Mouse (Mus musculus) heart, adult 2 months (tissue): ENCODE data around the gene D430042O09Rik. TPM values are rescaled to one million over a fixed set of nuclear protein-coding genes. Genes with fewer than 3 reads are reported as not detected.

Experiments used
- DNase-seq, 2 experiments: peaks; one replicate each; pipeline ENCODE4 v3.0.0; 2021
- H3K27ac ChIP-seq: fragments of 200-600 bp; 2 replicates; pipeline ENCODE4 v1.8.1; 2022
- H3K27me3 ChIP-seq: fragments of 200-500 bp; 2 replicates; pipeline ENCODE4 v1.6.1; 2012; ENCODE audit warnings: mild to moderate bottlenecking, low read length, inconsistent platforms, mixed read lengths; ENCODE audit not compliant: control insufficient read depth, insufficient read depth
- H3K36me3 ChIP-seq: fragments of 200-500 bp; 2 replicates; pipeline ENCODE4 v1.6.1; 2012; ENCODE audit warnings: low read length, inconsistent platforms; ENCODE audit not compliant: control insufficient read depth, insufficient read depth
- H3K4me1 ChIP-seq: fragments of 200-500 bp; 2 replicates; pipeline ENCODE4 v1.6.1; 2011; ENCODE audit warnings: low read length; ENCODE audit not compliant: control insufficient read depth, insufficient read depth
- H3K4me3 ChIP-seq: fragments of 200-600 bp; 2 replicates; pipeline ENCODE4 v1.8.1; 2022
- H3K79me2 ChIP-seq: fragments of 200-500 bp; replicated peaks from 2 replicates; pipeline ENCODE4 v1.6.1; 2012; ENCODE audit warnings: mild to moderate bottlenecking, inconsistent platforms, low read length, moderate library complexity, mixed read lengths; ENCODE audit not compliant: control insufficient read depth, insufficient read depth
- H3K9ac ChIP-seq: fragments of 200-500 bp; 2 replicates; pipeline ENCODE4 v1.6.1; 2012; ENCODE audit warnings: low read depth, mild to moderate bottlenecking, control low read depth, inconsistent platforms, low read length, mixed read lengths
- CTCF ChIP-seq: fragments of 200-600 bp; IDR thresholded peaks from 2 replicates; pipeline ENCODE4 v1.8.1; 2022; ENCODE audit warnings: antibody characterized with exemption, mild to moderate bottlenecking, moderate library complexity
- EP300 ChIP-seq: fragments of 200-500 bp; IDR thresholded peaks from 2 replicates; pipeline ENCODE4 v1.6.1; 2011; ENCODE audit warnings: low read depth, low read length, control low read depth; ENCODE audit not compliant: insufficient read depth
- POLR2A ChIP-seq: fragments of 200-500 bp; IDR thresholded peaks from 2 replicates; pipeline ENCODE4 v1.6.1; 2011; ENCODE audit warnings: mild to moderate bottlenecking, low read depth, low read length, control low read depth; ENCODE audit not compliant: insufficient read depth
- WGBS: fragments of 180-500 bp; shearing (Covaris S2); methylation state at CpG from one replicate; pipeline ENCODE4 v1.1.7; 2018; 5-methylcytosine and 5-hydroxymethylcytosine counted together
- intact Hi-C: fragments of 180-260 bp; cut with DNase I; formaldehyde crosslinking; loops from one replicate; pipeline ENCODE4 v1.15.1; 2025
- polyA plus RNA-seq: library from polyadenylated mRNA; depleted of rRNA; stranded (reverse); fragments of >200 nt; gene quantifications from 2 replicates; pipeline ENCODE4 v1.2.3, GENCODE M21; 2012
- total RNA-seq, 2 experiments: library from RNA; stranded (reverse); gene quantifications; 2 replicates each; pipeline ENCODE4 v1.2.3; 2021

D430042O09Rik gene
- total and polyA plus RNA-seq, 3 experiments, result 8.2 to 11.5 (median 9.3) TPM

DNA sequence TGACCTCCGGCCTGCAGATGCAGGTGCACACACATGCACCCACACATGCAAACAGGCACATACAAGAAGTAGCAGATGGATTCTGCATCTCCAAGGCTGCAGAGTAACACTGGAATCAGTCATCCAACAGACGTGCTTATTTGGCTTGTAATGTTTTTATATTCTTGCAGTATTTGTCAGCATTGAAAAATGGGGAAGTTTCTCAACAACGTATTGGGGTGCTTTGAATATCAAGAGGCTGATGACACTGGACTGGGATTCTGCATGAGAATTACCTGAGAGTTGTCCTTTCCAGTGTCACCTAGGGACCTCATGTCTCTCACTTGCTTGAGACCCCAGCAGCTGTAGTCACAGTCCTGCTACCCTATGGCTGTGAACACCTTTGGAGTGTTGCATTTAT, 7.1 kb downstream of the D430042O09Rik start:
- Histone ChIP-seq H3K4me1 (peaks cover 8% of the 10 kb centered on the region), H3K4me3 (no peak overlapping the region), H3K27ac (no peak overlapping the region), H3K27me3 (no peaks in the 10 kb centered on the region), H3K79me2 (no peaks in the 10 kb centered on the region), H3K36me3 (no peaks in the 10 kb centered on the region), H3K9ac (no peak overlapping the region)
- WGBS, result 70% methylated on average over 3 of the region's 3 CpGs
- no peak for TF ChIP-seq EP300
- TF ChIP-seq POLR2A, result no peak
- TF ChIP-seq CTCF, result no peak
- intact Hi-C loops, result no loop called here
- no peak for DNase-seq

DNA sequence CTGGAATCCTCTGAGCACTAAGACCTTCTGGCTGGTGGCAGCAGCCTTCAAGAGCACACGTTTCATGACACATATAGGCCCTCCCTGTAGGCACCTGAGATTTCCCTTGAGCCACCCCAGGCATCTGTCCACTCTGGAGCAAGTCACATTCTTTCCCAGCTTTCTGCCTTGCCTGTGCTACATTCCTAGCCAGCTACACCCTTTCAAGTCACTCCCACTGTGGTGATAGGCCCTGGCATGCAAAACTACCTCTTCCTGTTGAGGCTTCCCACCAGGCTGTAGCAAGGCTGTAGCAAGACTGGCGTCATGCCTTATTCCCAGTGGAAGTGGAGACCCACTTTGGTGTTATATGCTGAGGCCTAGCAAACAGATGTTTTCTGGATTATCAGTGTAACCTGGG, 9.0 kb downstream of the D430042O09Rik start:
- Histone ChIP-seq H3K4me1 (peaks cover 12% of the 10 kb centered on the region), H3K79me2 (no peaks in the 10 kb centered on the region), H3K4me3 (no peak overlapping the region), H3K27me3 (no peaks in the 10 kb centered on the region), H3K9ac (no peak overlapping the region), H3K27ac (no peak overlapping the region), H3K36me3 (peaks cover 3% of the 10 kb centered on the region; the same call in 1 of the 2 replicates)
- no peak for TF ChIP-seq EP300
- intact Hi-C loops, result no loop called here
- 7% methylated on average over 2 of the region's 2 CpGs for WGBS
- peak in 1 of 2 experiments; percentile 32 for DNase-seq

DNA sequence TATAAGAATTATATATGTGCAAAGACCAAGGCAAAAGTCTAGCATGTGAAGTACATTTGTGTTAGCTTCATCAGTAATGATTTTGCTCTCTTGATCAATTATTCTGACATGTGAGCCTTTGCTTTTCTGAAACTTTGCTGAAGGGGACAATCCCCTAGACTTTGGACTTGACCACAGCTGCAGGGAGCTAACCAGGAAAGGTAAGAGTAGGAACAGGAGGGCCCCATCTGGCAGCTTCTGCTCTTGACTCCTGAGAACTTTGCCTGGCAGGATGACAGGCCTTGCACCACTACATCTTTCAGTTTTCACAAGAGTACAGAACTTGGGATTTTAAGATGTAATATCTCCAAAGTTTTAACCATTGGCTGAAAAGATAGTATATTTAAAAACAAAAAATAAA, 9.9 kb downstream of the D430042O09Rik start:
- H3K79me2 ChIP-seq, result no peaks in the 10 kb centered on the region
- H3K9ac ChIP-seq, result no peak overlapping the region
- no peak overlapping the region for H3K27ac ChIP-seq
- peaks cover 12% of the 10 kb centered on the region for H3K4me1 ChIP-seq
- no peak overlapping the region for H3K4me3 ChIP-seq
- peaks cover 3% of the 10 kb centered on the region; the same call in 1 of the 2 replicates for H3K36me3 ChIP-seq
- no peaks in the 10 kb centered on the region for H3K27me3 ChIP-seq
- intact Hi-C loops, result no loop called here
- no peak for DNase-seq
- TF ChIP-seq EP300 (no peak), CTCF (no peak), POLR2A (no peak)

DNA sequence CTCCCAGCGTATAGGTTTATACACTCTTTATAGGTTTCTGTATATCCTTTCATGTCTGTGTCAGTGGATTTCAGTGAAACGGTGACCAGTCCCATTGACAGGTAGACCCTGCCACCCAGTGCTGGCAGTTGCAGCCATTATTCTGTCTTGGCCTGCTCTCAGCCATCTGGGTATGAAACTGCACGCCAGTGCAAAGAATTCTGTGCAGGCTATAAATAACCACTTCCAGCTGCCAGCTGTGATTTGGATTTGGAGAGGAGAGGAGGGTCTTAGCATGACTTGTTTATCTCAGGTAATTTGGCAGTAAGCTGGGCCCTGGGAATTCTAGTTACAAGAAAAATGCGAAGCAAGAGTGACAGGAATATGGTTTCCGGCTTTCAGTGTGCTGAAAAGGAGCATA, 12.7 kb downstream of the D430042O09Rik start:
- no peaks in the 10 kb centered on the region for H3K27me3 ChIP-seq
- H3K27ac ChIP-seq, result no peak overlapping the region; the same call in 1 of the 2 replicates
- H3K4me1 ChIP-seq, result peaks cover 12% of the 10 kb centered on the region
- H3K9ac ChIP-seq, result no peak overlapping the region
- H3K4me3 ChIP-seq, result no peak overlapping the region
- H3K79me2 ChIP-seq, result no peaks in the 10 kb centered on the region
- TF ChIP-seq POLR2A (no peak), CTCF (peak; percentile 34), EP300 (0 out of 2 replicates have a peak, but pooled peaks have one; percentile 21)
- 39% methylated on average over 5 of the region's 5 CpGs for WGBS
- intact Hi-C loops, result no loop called here
- DNase-seq, result peak; percentile 31 to 37
- peaks cover 3% of the 10 kb centered on the region; the same call in 1 of the 2 replicates for H3K36me3 ChIP-seq

DNA sequence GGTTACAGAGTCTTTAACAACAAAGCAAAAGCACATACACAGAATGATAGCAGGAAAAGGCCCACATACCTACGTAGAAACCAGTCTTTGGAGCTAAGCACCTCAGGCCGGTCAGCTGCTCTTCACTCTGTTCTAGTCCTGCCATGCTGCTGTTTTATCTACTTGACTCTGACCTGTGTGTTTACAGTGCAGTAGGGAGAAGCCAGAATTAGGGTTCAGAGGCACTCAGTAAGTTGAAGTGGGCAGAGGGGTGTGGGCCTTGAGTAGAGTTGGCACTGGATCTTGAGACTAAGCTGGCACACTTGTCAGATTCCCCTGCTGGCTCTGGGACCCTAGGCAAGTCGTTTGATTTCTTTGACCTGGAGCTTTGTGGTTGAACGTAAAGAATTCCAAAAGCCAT, 13.3 kb downstream of the D430042O09Rik start:
- no peaks in the 10 kb centered on the region for H3K79me2 ChIP-seq
- H3K4me1 ChIP-seq, result peaks cover 12% of the 10 kb centered on the region
- no peak for TF ChIP-seq POLR2A
- no peak for TF ChIP-seq EP300
- TF ChIP-seq CTCF, result no peak
- WGBS, result 66% methylated on average over 4 of the region's 4 CpGs
- no peak overlapping the region for H3K27ac ChIP-seq
- intact Hi-C loops, result no loop called here
- no peak for DNase-seq
- no peak overlapping the region for H3K9ac ChIP-seq
- H3K36me3 ChIP-seq, result peaks cover 3% of the 10 kb centered on the region; the same call in 1 of the 2 replicates
- no peak overlapping the region for H3K4me3 ChIP-seq
- H3K27me3 ChIP-seq, result no peaks in the 10 kb centered on the region

DNA sequence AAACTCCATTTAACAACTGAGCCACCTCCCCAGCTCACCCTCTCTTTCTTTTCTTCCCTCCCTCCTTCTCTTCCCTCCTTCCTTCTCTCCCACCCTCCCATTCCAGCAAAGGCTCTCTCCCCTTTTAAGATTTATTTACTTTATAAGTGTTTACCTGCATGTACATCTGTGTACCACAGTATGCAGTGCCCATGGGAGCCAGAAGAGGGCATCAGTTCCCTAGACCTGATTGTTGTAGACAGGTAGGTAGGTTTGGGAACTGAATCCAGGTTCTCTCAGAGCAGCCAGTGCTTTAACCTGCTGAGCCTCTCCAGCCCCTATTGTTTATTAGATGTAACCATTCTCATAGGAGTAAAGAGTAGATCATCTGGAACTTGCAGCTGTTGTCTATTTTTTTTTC, 14.4 kb downstream of the D430042O09Rik start:
- no peaks in the 10 kb centered on the region for H3K27me3 ChIP-seq
- TF ChIP-seq CTCF (peak; percentile 43), POLR2A (no peak)
- H3K4me3 ChIP-seq, result no peak overlapping the region
- no peak for DNase-seq
- no peak overlapping the region for H3K27ac ChIP-seq
- intact Hi-C loops, result no loop called here
- peaks cover 7% of the 10 kb centered on the region for H3K4me1 ChIP-seq
- no peak overlapping the region for H3K9ac ChIP-seq
- peaks cover 3% of the 10 kb centered on the region; the same call in 1 of the 2 replicates for H3K36me3 ChIP-seq
- H3K79me2 ChIP-seq, result no peaks in the 10 kb centered on the region
